Mouse (Mus musculus): ENCODE measurements around the gene Fgf22.
"Not testable (repeated sequence)": the region's sequence is repeated elsewhere in the genome, so short reads cannot be mapped to it uniquely, and the experiment has no call there.

DNA sequence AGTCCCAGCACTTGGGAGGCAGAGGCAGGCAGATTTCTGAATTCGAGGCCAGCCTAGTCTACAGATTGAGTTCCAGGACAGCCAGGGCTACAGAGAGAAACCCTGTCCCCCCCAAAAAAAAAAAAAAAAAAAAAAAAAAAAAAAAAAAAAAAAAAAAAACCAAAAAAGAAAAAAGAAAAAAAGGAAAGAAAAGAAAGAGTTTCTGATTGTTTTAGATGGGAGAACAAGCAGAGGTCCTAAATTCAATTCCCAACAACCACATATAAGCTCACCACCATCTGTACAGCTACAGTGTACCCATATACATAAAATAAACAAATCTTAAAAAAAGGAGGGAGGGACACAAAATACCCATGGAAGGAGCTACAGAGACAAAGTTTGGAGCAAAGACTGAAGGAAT lies 4.8 kb downstream of the Fgf22 start:
- TF ChIP-seq CTCF (IDR thresholded peaks at IDR 0.05; ENCODE audit: extremely low read depth, insufficient read length, insufficient replicate concordance, low read depth, low read length); POLR2A (IDR thresholded peaks at IDR 0.05; ENCODE audit: low read depth, low read length): not testable (repeated sequence)

Data from small intestine, adult 2 months (tissue).